Mouse (Mus musculus): Measurements from ENCODE around the gene Samsn1.
"Not testable (repeated sequence)": the region's sequence is repeated elsewhere in the genome, so short reads cannot be mapped to it uniquely, and the experiment has no call there.

Samsn1 gene

GRCm38 (mm10) chr16:75872241-75872640, 149.8 kb downstream of the Samsn1 start:
- no peak for DNase-seq

GRCm38 (mm10) chr16:75867400-75867799, 154.7 kb downstream of the Samsn1 start:
- DNase-seq, result no peak

GRCm38 (mm10) chr16:75865505-75865904, 156.6 kb downstream of the Samsn1 start:
- no peak for DNase-seq

GRCm38 (mm10) chr16:75864673-75865072, 157.4 kb downstream of the Samsn1 start:
- DNase-seq, result no peak

- no peak for DNase-seq
These were observed 165.7 kb downstream of the Samsn1 start for GRCm38 (mm10) chr16:75856343-75856742.

GRCm38 (mm10) chr16:75855402-75855801, 166.7 kb downstream of the Samsn1 start:
- DNase-seq, result no peak

GRCm38 (mm10) chr16:75853556-75854271, 168.4 kb downstream of the Samsn1 start:
- no peak for DNase-seq

- DNase-seq, result no peak
These were observed 169.6 kb downstream of the Samsn1 start for GRCm38 (mm10) chr16:75852485-75852884.

- DNase-seq, result no peak
These were observed 173.0 kb downstream of the Samsn1 start for GRCm38 (mm10) chr16:75849039-75849438.

GRCm38 (mm10) chr16:75843653-75844062, 178.4 kb downstream of the Samsn1 start:
- DNase-seq, result no peak

- DNase-seq, result no peak
These were observed 179.1 kb downstream of the Samsn1 start for GRCm38 (mm10) chr16:75843031-75843430.

- no peak for DNase-seq
These were observed 179.5 kb downstream of the Samsn1 start for GRCm38 (mm10) chr16:75842569-75842968.

GRCm38 (mm10) chr16:75837728-75838451, 184.2 kb downstream of the Samsn1 start:
- DNase-seq, result no peak

GRCm38 (mm10) chr16:75831390-75831789, 190.7 kb downstream of the Samsn1 start:
- DNase-seq, result no peak

- not testable (repeated sequence) for DNase-seq
These were observed 195.1 kb downstream of the Samsn1 start for GRCm38 (mm10) chr16:75826949-75827348.

GRCm38 (mm10) chr16:75826498-75826897, 195.6 kb downstream of the Samsn1 start:
- no peak for DNase-seq

- DNase-seq, result no peak
These were observed 198.9 kb downstream of the Samsn1 start for GRCm38 (mm10) chr16:75823226-75823625.

GRCm38 (mm10) chr16:75820963-75821362, 201.1 kb downstream of the Samsn1 start:
- no peak for DNase-seq

Measured in right cerebral cortex, postnatal 14 days (tissue).